Mouse (Mus musculus): ENCODE measurements around the gene Rps11. TPM values are rescaled to one million over a fixed set of nuclear protein-coding genes. Genes with fewer than 3 reads are reported as not detected.

Rps11 gene
- polyA plus RNA-seq, 1 experiment from 2014 or later = 1,846 TPM

DNA sequence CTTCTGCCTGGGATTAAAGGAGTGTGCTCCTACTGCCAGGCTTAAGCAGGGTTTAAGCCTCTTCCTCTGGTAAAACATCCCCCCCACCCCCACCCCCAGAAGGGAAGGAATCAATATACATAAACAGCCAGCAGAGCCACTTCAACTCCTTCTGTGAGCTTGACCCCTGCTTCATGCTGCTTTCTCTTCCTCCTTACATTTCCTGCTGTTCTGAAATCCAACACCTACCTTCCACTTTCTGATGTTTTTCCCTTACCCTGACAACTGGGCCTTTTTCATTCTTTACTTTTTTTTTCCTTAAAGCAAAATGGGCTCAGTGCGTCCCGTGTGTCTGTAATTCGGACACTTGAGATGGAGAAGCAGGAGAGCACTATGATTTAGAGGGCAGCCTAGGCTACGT is 26.1 kb upstream of the Rps11 start:
- peaks cover 37% of the 10 kb centered on the region for H3K36me3 ChIP-seq

DNA sequence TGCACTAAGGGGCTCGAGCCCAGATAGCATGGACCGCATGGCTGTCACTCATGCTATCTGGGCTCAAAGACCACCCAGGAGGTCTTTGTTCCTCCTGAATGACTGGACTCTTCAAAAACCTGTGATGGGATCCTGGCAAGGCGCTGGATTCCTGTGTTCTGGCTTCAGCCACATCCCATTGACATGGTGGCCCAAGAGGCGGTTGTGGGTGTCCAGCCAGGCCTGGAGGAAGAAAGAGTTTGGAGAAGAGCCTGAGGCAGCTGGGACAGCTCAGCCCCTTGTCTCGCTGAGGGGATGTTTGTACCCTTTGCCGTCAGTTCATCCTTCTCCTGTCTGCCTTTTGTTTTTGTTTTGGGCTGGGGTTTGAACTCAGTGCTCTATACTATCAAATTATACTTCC is 25.3 kb upstream of the Rps11 start:
- WGBS = 70% methylated on average over 6 of the region's 6 CpGs

More for the DNA sequence above, 26.1 kb upstream of the Rps11 start:
- Histone ChIP-seq H3K4me1 (peaks cover 44% of the 10 kb centered on the region), H3K4me3 (0 out of 2 replicates have a peak overlapping the region, but pooled peaks have one; percentile 10), H3K27me3 (ENCODE audit: low read depth, poor library complexity, severe bottlenecking) (no peaks in the 10 kb centered on the region), H3K9me3 (replicated peaks) (no peaks in the 10 kb centered on the region), H3K27ac (peak overlapping the region; percentile 74)
- no peak for DNase-seq (ENCODE audit: low spot score)
- 56% methylated on average over 4 of the region's 4 CpGs for WGBS

DNA sequence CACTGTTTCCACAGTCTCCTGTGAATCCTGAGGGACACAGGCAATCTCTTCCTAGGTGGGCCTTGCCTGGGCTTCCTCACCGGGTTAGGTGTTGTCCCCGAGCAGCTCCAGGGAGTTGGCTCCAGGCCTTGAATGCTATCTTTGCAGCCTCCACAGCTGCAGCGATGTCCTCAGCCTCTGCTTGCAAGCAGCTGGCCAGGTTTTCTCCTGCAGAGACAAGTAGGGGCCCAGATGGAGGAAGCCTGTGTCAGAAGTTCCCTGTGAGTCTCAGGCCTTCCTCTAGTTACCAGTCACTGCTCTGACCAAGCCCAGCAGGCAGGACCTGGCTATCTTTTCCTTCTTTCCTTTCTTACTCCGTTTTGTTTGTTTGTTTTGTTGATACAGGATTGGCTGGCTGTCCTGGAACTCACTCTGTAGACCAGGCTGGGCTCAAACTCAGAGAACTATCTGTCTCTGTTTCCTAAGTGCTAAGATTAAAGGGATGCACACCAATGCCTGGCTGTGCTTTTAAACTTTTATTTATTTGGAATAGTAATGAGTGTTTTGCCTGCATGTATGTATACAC is 24.4 kb upstream of the Rps11 start:
- Histone ChIP-seq H3K4me1 (peaks cover 35% of the 10 kb centered on the region), H3K4me3 (no peak overlapping the region), H3K36me3 (peaks cover 54% of the 10 kb centered on the region), H3K27me3 (ENCODE audit: low read depth, poor library complexity, severe bottlenecking) (no peaks in the 10 kb centered on the region), H3K27ac (no peak overlapping the region), H3K9me3 (replicated peaks) (no peaks in the 10 kb centered on the region)
- WGBS = 61% methylated on average over 4 of the region's 4 CpGs
- DNase-seq (ENCODE audit: low spot score) = no peak

More for the DNA sequence above, 25.3 kb upstream of the Rps11 start:
- Histone ChIP-seq H3K4me3 (no peak overlapping the region), H3K27me3 (ENCODE audit: low read depth, poor library complexity, severe bottlenecking) (no peaks in the 10 kb centered on the region), H3K36me3 (peaks cover 45% of the 10 kb centered on the region), H3K9me3 (replicated peaks) (no peaks in the 10 kb centered on the region), H3K27ac (peak overlapping the region; percentile 70), H3K4me1 (peaks cover 37% of the 10 kb centered on the region)
- DNase-seq (ENCODE audit: low spot score) = no peak

DNA sequence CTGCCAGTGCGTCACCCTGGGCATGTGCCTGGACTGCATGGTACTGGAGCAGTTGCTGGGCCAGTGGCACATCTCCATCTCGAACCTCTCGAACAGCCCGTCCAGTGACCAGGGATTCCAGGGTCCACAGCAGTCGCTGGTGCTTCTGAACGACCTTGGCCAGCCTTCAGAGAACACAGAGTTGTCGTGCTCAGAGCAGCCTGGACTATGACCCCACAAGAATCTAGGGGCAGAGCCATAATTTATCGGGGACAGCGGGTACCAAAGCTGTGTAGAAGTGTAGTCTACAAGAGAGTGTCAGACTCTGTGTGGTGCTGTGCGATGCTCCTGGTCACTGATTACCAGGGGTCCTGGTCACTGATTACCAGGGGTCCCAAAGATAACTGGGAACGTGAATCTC is 23.7 kb upstream of the Rps11 start:
- no peaks in the 10 kb centered on the region for H3K27me3 ChIP-seq (ENCODE audit: low read depth, poor library complexity, severe bottlenecking)
- no peaks in the 10 kb centered on the region for H3K9me3 ChIP-seq (replicated peaks)
- H3K27ac ChIP-seq = no peak overlapping the region
- no peak for DNase-seq (ENCODE audit: low spot score)
- H3K4me3 ChIP-seq = no peak overlapping the region
- 90% methylated on average over 11 of the region's 11 CpGs for WGBS
- H3K4me1 ChIP-seq = peaks cover 30% of the 10 kb centered on the region
- peaks cover 60% of the 10 kb centered on the region for H3K36me3 ChIP-seq

DNA sequence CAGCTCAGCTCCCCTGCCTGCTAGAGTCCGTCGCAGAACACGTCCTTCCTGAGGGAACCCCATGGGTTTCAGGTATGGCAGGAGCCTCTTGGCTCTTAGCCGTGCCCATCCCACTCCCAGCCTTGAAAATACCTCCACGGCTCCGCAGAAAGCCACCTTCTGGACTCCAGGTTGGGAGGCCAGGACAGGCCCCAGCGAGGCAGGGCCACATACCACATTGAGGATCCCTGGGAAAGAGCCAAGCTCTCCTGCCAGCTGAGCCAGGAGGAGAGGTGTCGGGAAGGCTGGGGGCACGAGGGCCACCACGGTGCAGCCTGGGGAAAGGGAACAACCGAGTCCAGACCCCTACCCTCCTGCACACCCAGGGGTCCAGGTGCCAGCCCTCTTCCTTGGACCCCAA is 23.0 kb upstream of the Rps11 start:
- H3K4me3 ChIP-seq = no peak overlapping the region
- H3K27me3 ChIP-seq (ENCODE audit: low read depth, poor library complexity, severe bottlenecking) = no peaks in the 10 kb centered on the region
- DNase-seq (ENCODE audit: low spot score) = no peak
- no peaks in the 10 kb centered on the region for H3K9me3 ChIP-seq (replicated peaks)
- H3K36me3 ChIP-seq = peaks cover 67% of the 10 kb centered on the region
- no peak overlapping the region for H3K27ac ChIP-seq
- WGBS = 92% methylated on average over 11 of the region's 11 CpGs
- H3K4me1 ChIP-seq = peaks cover 30% of the 10 kb centered on the region

DNA sequence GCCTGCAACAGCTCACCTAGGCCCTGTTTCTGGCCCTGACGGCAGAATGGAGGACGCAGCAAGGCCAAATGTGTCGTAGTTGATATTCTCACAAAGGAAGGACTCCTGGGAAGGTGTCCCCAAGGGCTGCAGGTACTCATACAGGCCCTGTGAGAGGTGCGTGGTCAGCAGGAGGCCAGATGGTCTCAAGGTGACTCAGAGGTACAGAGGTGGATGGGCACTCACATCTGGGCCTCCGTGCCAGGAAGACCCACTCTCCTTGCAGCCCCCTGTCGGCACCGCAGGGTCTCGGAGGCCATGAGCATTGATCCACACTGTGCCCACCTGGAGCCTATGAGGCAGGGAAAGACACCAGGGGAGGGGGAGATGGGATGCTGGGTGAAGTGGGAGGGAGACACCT is 21.2 kb upstream of the Rps11 start:
- no peak overlapping the region for H3K4me3 ChIP-seq
- 93% methylated on average over 8 of the region's 8 CpGs for WGBS
- H3K27ac ChIP-seq = no peak overlapping the region

DNA sequence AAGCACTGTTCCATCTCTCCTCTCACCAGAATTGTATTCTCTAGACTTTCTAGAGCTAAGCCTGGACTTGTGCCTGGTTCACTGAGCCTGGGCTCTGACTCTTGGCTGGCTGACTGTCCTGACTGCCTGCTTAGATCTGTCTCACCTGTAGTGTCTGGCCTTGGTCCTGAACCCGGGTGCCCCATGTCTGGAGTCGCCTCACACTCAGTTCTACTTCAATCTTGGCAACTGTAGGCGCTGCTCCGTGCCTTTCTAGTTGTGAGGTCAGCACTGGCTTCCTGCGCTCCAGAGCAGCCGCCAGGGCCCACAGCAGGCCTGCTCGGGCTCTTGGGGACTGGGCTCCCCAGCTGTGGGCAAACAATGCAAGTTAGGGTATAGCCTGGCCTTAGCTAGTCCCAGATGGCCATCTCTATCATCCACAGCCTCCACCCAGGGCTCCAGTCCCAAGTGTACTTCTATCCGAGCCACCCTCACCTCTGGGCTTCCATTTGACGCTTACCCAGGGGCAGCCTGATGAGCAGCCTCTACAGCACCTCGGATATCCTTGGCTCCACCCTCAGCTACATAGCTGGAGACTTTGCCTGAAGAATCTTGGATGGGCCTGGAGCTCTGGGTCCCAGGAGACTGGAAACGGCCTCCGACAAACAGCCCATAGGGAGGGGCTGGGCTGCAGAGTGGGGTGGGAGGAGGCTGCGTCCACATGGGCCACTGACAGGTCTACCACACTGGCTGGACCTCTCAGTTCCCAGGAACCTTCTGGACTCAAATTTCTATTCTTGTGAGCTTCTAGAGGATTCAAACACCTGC is 20.3 kb upstream of the Rps11 start:
- Histone ChIP-seq H3K4me1 (peaks cover 4% of the 10 kb centered on the region; the same call in 1 of the 2 replicates), H3K36me3 (peaks cover 79% of the 10 kb centered on the region), H3K9me3 (replicated peaks) (no peaks in the 10 kb centered on the region), H3K27ac (no peak overlapping the region), H3K4me3 (no peak overlapping the region), H3K27me3 (ENCODE audit: low read depth, poor library complexity, severe bottlenecking) (no peaks in the 10 kb centered on the region)
- no peak for DNase-seq (ENCODE audit: low spot score)
- WGBS = 86% methylated on average over 13 of the region's 13 CpGs

More for the DNA sequence above, 21.2 kb upstream of the Rps11 start:
- no peaks in the 10 kb centered on the region for H3K9me3 ChIP-seq (replicated peaks)
- DNase-seq (ENCODE audit: low spot score) = no peak
- no peaks in the 10 kb centered on the region for H3K27me3 ChIP-seq (ENCODE audit: low read depth, poor library complexity, severe bottlenecking)
- H3K36me3 ChIP-seq = peaks cover 77% of the 10 kb centered on the region
- H3K4me1 ChIP-seq = peaks cover 13% of the 10 kb centered on the region

DNA sequence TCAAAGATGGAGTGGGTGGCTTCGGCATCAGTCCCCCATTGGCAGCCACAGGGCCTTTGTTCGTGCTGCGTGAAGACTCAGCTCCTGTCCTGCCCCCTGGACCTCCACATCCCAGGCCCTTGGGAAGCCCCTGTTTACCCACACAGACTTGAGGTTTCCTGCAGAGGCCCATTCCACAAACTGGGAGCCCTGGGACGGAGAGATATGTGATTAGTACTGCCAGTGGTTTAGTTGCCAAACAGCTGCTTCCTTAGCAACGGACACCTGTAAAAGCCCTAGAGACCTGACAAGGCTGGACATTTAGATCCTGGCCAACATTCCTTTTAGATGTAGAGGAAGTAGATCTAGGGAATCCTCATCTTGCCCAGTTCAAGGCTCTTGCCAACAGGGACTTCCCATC is 17.7 kb upstream of the Rps11 start:
- no peak overlapping the region for H3K4me3 ChIP-seq
- H3K27me3 ChIP-seq (ENCODE audit: low read depth, poor library complexity, severe bottlenecking) = 0 out of 2 replicates have a peak, but pooled peaks cover 11% of the 10 kb centered on the region
- WGBS = 95% methylated on average over 5 of the region's 5 CpGs
- no peaks in the 10 kb centered on the region for H3K9me3 ChIP-seq (replicated peaks)
- DNase-seq (ENCODE audit: low spot score) = no peak
- no peak overlapping the region for H3K27ac ChIP-seq
- no peaks in the 10 kb centered on the region for H3K4me1 ChIP-seq
- peaks cover 59% of the 10 kb centered on the region for H3K36me3 ChIP-seq

DNA sequence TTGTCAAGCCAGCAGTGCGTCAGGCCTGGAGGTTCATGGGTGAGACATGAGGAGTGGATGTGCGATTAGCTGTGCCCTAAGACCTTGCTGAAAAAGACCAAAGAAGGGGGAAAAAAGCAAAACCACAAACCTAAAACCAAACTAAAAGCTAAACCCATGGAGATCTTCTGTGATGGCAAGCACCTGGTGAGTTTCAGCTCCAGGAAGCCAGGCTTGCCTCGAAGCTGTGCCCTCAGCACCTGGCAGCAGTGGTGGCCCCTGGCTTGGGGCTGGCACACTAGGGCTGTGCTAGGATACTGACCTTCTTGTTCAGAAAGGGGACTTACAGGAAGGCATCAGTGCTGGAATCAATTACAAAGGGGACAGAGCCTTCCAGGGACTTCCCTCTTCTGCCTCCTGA is 17.1 kb upstream of the Rps11 start:
- WGBS = 95% methylated on average over 3 of the region's 3 CpGs
- Histone ChIP-seq H3K9me3 (replicated peaks) (no peaks in the 10 kb centered on the region), H3K27me3 (ENCODE audit: low read depth, poor library complexity, severe bottlenecking) (0 out of 2 replicates have a peak, but pooled peaks cover 11% of the 10 kb centered on the region), H3K27ac (no peak overlapping the region), H3K36me3 (peaks cover 53% of the 10 kb centered on the region), H3K4me1 (peaks cover 3% of the 10 kb centered on the region; the same call in 1 of the 2 replicates), H3K4me3 (no peak overlapping the region)
- no peak for DNase-seq (ENCODE audit: low spot score)

DNA sequence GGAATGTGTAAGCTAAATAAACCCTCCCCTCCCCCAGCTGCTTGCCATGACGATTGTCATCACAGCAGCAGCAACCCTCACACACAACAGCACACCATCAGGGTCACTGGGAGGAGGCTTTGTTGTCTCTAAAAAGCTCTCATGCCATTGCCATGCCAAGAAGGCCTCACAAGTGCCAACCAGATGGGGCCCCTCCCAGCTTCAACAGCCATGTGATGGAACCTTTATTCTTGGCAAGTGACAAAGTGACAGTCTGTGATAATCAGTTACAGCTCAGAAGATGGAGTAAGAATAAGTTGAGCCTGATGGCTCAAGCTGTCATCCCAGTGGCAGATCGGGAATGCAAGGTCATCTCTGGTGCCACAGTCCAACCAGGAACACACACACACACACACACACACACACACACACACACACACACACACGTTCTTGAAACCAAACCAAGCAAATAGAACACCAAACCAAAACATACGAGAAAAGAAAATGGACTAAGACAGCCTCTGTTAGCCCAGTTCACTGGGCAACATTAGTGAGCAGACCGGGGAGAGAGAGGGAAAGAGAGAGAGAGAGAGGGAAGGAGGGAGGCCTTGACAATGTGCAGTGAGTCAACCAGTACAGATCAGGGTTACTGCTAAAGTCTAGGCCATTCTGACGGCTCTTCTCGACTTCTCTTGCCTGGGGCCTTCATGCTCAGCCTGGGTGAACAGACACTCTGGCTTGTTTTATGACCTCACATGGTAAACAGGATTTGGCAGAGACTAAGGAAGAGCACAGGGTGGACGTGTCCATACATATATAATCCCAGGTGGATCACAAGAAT is 15.9 kb upstream of the Rps11 start:
- Histone ChIP-seq H3K27ac (no peak overlapping the region), H3K27me3 (ENCODE audit: low read depth, poor library complexity, severe bottlenecking) (peaks cover 23% of the 10 kb centered on the region), H3K9me3 (replicated peaks) (no peaks in the 10 kb centered on the region), H3K36me3 (peaks cover 41% of the 10 kb centered on the region), H3K4me1 (peaks cover 13% of the 10 kb centered on the region), H3K4me3 (no peak overlapping the region)
- 83% methylated on average over 8 of the region's 8 CpGs for WGBS
- no peak for DNase-seq (ENCODE audit: low spot score)

DNA sequence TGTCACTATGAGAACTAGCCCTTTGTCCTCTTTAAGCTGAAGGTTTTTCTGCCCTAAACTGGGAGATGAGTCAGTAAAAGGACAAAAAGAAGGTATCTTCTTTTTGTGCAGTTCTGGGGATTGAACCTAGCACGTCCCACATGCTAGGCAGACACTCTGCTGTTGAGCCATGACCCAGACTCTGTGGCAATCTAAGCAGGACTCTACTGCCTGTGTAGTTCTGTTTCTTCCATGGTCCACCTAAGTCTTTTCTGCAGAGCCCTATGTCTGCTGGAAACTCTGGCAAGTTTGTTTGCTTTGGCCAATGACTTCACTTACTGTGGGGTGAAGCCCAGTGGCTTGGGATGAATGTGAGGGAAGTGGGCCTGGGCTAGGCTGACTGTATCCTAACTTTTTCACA is 14.2 kb upstream of the Rps11 start:
- DNase-seq (ENCODE audit: low spot score) = no peak
- peaks cover 13% of the 10 kb centered on the region for H3K4me1 ChIP-seq
- peaks cover 24% of the 10 kb centered on the region for H3K36me3 ChIP-seq
- WGBS = 80% methylated on average over 1 of the region's 1 CpGs
- no peak overlapping the region for H3K27ac ChIP-seq
- peaks cover 36% of the 10 kb centered on the region for H3K27me3 ChIP-seq (ENCODE audit: low read depth, poor library complexity, severe bottlenecking)
- no peaks in the 10 kb centered on the region for H3K9me3 ChIP-seq (replicated peaks)
- no peak overlapping the region for H3K4me3 ChIP-seq

DNA sequence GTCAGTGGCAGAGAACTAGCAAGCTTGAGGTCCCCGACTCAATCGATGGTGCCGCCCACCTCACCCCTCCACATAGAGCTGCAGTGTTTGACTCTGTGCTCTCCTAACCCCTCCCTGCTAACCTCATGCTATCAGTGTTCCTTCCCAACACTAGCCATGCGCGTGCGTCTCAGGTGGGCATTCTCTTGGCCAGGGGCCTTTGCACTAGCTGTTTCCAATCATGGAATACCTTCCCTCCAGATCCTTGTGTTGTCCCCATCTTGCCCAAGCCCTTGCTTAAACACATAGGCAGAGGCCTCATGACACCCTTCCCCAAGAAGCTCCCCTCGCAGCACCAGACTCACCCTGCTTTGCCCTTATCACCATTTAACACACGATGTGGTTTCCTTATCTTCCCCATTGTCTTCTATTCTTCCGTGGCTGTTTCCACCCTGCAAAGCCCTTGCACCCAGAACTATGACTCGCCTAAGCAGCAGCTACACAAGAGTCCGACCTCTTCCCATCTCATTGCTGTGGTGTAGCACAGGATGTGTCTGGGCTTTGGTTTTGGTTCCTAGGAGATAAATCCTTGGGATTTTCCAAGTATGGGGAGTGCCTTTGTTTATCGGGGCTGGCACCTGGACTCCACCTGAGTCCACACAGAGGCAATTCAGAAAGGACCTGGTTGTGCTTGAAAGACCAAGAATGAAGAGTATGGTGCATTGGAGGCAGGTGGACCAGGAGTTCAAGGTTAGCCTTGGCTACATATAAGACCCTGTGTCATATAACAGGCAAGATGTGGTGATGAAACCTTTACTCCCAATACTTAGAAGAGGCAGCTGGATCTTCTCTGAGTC is 13.2 kb upstream of the Rps11 start:
- 82% methylated on average over 12 of the region's 12 CpGs for WGBS
- H3K36me3 ChIP-seq = peaks cover 15% of the 10 kb centered on the region
- DNase-seq (ENCODE audit: low spot score) = no peak
- no peak overlapping the region for H3K4me3 ChIP-seq
- H3K9me3 ChIP-seq (replicated peaks) = no peaks in the 10 kb centered on the region
- H3K27me3 ChIP-seq (ENCODE audit: low read depth, poor library complexity, severe bottlenecking) = peaks cover 36% of the 10 kb centered on the region
- no peak overlapping the region for H3K27ac ChIP-seq
- H3K4me1 ChIP-seq = peaks cover 13% of the 10 kb centered on the region
